Mouse (Mus musculus) stomach, postnatal 0 days (tissue): ENCODE results near the gene Syt2. TPM values are rescaled to one million over a fixed set of nuclear protein-coding genes. Genes with fewer than 3 reads are reported as not detected.

Experiments used
- ATAC-seq: fragments of 200-750 bp; cut with Nextera tagmentation; 2 replicates; pipeline ENCODE4 v1.8.0; 2017; ENCODE audit not compliant: low FRiP score, low TSS enrichment
- DNase-seq: peaks from one replicate; pipeline ENCODE4 v3.0.0-alpha.2; 2016; ENCODE audit warnings: low spot score
- H3K27ac ChIP-seq: fragments of 300-500 bp; sonication (generic); replicated peaks from 2 replicates; pipeline ENCODE4 v1.5.1; 2014; ENCODE audit warnings: mild to moderate bottlenecking, control low read depth
- H3K27me3 ChIP-seq: fragments of 300-500 bp; sonication (generic); 2 replicates; pipeline ENCODE4 v1.6.1; 2014; ENCODE audit warnings: low read length; ENCODE audit not compliant: control insufficient read depth, insufficient read depth
- H3K36me3 ChIP-seq: fragments of 300-500 bp; sonication (generic); 2 replicates; pipeline ENCODE4 v1.6.1; 2014; ENCODE audit warnings: low read length, mixed read lengths; ENCODE audit not compliant: control insufficient read depth, insufficient read depth
- H3K4me1 ChIP-seq: fragments of 300-500 bp; sonication (generic); replicated peaks from 2 replicates; pipeline ENCODE4 v1.6.1; 2014; ENCODE audit warnings: antibody characterized with exemption; ENCODE audit not compliant: control insufficient read depth, insufficient read depth
- H3K4me2 ChIP-seq: fragments of 300-500 bp; sonication (generic); replicated peaks from 2 replicates; pipeline ENCODE4 v1.6.1; 2014; ENCODE audit warnings: low read depth, mild to moderate bottlenecking, control low read depth, moderate library complexity
- H3K4me3 ChIP-seq: fragments of 300-500 bp; sonication (generic); 2 replicates; pipeline ENCODE4 v1.5.1; 2014; ENCODE audit warnings: low read depth, low read length, control low read depth
- H3K9ac ChIP-seq: fragments of 300-500 bp; sonication (generic); 2 replicates; pipeline ENCODE4 v1.6.1; 2014; ENCODE audit warnings: mild to moderate bottlenecking, low read length, control low read depth, mixed read lengths
- H3K9me3 ChIP-seq: fragments of 300-500 bp; sonication (generic); 2 replicates; pipeline ENCODE4 v1.6.1; 2016; ENCODE audit warnings: low read length; ENCODE audit not compliant: control insufficient read depth
- CTCF ChIP-seq: IDR thresholded peaks from 2 replicates; pipeline ENCODE4 v1.5.1; 2016; ENCODE audit warnings: antibody characterized with exemption, low read depth, mild to moderate bottlenecking, moderate library complexity
- EP300 ChIP-seq: optimal IDR thresholded peaks from 2 replicates; pipeline ENCODE3; 2016; ENCODE audit warnings: antibody characterized with exemption
- WGBS: fragments of 180-500 bp; shearing (Covaris S2); extraction: QIAGEN DNeasy Blood & Tissue Kit; methylation state at CpG from one replicate; pipeline ENCODE4 v1.1.7; 2014; 5-methylcytosine and 5-hydroxymethylcytosine counted together
- polyA plus RNA-seq: library from polyadenylated mRNA; unstranded; fragments of >200 nt; fragmentation: Nextera tagmentation; extraction: Ambion mirVana; gene quantifications from 2 replicates; pipeline ENCODE4 v1.2.1, GENCODE M21; 2015

Gene Syt2
- polyA plus RNA-seq, 1 experiment from 2014 or later = 0.58 TPM

DNA sequence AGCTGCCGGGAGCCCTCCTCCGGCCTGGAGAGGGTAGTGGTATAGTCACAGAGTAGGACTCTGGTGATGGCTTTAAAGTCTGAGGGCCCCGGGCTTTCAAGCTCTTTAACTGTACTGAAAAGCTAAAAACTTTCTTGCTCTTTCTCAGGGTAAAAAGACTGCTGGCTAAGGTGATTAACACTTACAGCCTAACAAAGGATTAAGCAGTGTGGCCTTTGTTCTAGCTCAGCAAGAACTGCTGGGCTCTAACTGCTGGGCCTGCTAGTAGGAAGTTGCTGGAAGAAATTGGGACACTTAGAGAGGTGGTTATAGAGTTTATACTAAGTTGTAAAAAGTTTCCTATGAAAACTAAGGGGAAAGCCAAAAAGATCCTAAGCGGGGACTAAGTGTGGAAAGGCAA, 37.3 kb upstream of the Syt2 start:
- Histone ChIP-seq H3K4me3 (no peak overlapping the region), H3K27ac (no peak overlapping the region), H3K4me2 (no peak overlapping the region), H3K9ac (no peak overlapping the region), H3K9me3 (no peaks in the 10 kb centered on the region), H3K4me1 (no peaks in the 10 kb centered on the region), H3K36me3 (peaks cover 25% of the 10 kb centered on the region), H3K27me3 (no peaks in the 10 kb centered on the region)
- TF ChIP-seq EP300 (no peak), CTCF (no peak)
- ATAC-seq (no peak), DNase-seq (no peak)
- 50% methylated on average over 4 of the region's 4 CpGs for WGBS

DNA sequence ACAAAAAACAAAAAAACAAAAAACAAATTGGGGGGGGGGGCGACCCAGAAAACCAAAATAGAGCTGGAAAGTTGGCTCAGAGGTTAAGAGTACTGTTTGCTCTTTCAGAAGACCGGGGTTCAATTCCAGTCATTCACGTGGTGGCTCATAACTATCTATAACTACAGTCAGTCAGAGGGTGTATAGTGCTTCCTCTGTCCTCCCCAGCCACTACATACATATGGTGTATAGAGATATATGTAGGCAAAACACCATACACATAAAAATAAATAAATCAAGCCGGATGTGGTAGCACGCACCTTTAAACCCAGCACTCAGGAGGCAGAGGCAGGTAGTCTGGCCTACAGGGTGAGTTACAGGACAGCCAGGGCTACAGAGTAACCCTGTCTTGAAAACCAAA, 31.9 kb upstream of the Syt2 start:
- TF ChIP-seq EP300 (no peak), CTCF (no peak)
- Histone ChIP-seq H3K27me3 (no peaks in the 10 kb centered on the region), H3K36me3 (peaks cover 24% of the 10 kb centered on the region), H3K4me3 (no peak overlapping the region), H3K4me1 (no peaks in the 10 kb centered on the region), H3K9me3 (no peaks in the 10 kb centered on the region), H3K9ac (no peak overlapping the region), H3K4me2 (no peak overlapping the region), H3K27ac (no peak overlapping the region)
- DNase-seq = no peak
- WGBS = 93% methylated on average over 5 of the region's 5 CpGs
- ATAC-seq = no peak

DNA sequence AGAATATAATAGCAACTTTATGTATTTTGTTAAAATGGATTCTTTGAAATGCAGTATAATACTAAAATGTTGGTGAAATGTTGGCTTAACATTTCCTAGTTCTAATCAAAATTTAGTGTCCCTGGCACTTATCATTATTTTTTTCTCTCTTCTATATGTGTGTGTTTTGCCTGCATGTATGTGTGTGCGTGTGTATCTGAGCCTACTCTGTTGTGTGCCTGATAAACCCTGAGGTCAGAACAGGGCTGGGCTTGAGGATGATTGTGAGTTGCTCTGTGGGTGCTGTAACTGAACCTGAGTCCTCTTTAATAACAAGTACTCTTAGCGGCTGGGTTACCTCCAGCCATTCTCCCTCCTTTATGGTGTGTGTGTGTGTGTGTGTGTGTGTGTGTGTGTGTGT, 31.5 kb upstream of the Syt2 start:
- Histone ChIP-seq H3K4me2 (no peak overlapping the region), H3K36me3 (peaks cover 28% of the 10 kb centered on the region), H3K27ac (no peak overlapping the region), H3K9ac (no peak overlapping the region), H3K4me1 (no peaks in the 10 kb centered on the region), H3K9me3 (no peaks in the 10 kb centered on the region), H3K27me3 (no peaks in the 10 kb centered on the region), H3K4me3 (no peak overlapping the region)
- TF ChIP-seq CTCF = no peak
- TF ChIP-seq EP300 = no peak
- no peak for DNase-seq
- 87% methylated on average over 2 of the region's 2 CpGs for WGBS
- ATAC-seq = no peak

DNA sequence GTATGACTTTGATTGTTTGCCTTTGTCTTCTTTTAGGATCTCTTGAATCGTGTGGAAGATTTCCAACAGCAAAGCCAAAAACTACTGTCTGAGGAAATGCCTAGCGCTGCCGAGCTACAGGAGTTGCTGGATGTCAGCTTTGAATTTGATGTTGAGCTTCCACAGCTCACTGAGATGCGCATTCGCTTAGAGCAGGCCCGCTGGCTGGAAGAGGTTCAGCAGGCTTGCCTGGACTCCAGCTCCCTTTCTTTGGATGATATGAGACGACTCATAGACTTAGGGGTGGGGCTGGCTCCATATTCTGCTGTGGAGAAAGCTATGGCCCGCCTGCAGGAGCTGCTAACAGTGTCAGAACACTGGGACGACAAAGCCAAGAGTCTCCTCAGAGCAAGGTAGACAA, 28.8 kb upstream of the Syt2 start:
- peaks cover 34% of the 10 kb centered on the region for H3K36me3 ChIP-seq
- H3K4me2 ChIP-seq = no peak overlapping the region
- 70% methylated on average over 9 of the region's 9 CpGs for WGBS
- H3K4me3 ChIP-seq = no peak overlapping the region
- no peak overlapping the region for H3K27ac ChIP-seq
- ATAC-seq = no peak
- H3K4me1 ChIP-seq = no peaks in the 10 kb centered on the region
- TF ChIP-seq CTCF (no peak), EP300 (no peak)
- DNase-seq = no peak
- no peaks in the 10 kb centered on the region for H3K27me3 ChIP-seq
- H3K9ac ChIP-seq = no peak overlapping the region
- no peaks in the 10 kb centered on the region for H3K9me3 ChIP-seq

DNA sequence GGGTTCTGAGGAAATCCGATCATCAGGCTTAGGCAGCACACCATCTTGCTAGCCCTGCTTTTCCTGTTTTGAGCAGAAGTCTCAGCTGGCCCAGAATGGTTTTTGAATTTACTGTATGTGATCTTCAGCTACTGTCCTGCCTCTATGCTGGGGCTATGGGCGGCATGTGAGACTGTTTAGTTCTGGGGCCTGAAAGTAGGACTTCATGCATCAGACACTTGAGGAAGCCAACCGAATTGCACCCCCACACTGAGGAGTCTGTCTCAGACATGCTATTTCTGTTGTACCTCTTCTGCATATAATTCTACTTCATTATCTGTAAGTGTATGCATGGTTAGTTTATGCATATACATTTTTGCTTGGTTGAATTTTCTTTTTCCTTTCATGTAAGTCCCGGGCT, 21.2 kb upstream of the Syt2 start:
- Histone ChIP-seq H3K4me1 (no peaks in the 10 kb centered on the region), H3K27ac (no peak overlapping the region), H3K9ac (no peak overlapping the region), H3K4me3 (no peak overlapping the region), H3K27me3 (no peaks in the 10 kb centered on the region), H3K36me3 (peaks cover 42% of the 10 kb centered on the region), H3K9me3 (no peaks in the 10 kb centered on the region), H3K4me2 (no peak overlapping the region)
- DNase-seq (no peak), ATAC-seq (no peak)
- no peak for TF ChIP-seq EP300
- 86% methylated on average over 4 of the region's 4 CpGs for WGBS

DNA sequence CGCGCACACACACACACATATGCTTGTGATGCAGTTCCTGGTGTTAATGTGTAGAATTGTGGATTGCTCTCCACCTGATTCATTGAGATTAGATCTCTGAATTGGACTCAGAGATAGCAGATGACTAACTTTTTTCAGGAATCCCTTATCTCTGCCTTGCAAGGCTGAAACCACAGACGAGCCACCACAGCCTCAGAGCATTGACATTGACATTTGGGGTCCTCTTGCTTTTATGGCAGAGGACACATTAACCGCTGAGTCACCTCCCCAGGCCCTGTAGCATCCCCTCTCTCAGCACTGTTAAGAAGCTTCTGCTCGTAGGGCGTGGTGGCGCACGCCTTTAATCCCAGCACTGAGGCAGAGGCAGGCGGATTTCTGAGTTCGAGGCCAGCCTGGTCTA, 17.0 kb upstream of the Syt2 start:
- H3K27ac ChIP-seq = no peak overlapping the region
- H3K27me3 ChIP-seq = no peaks in the 10 kb centered on the region
- no peak overlapping the region for H3K4me3 ChIP-seq
- ATAC-seq (no peak), DNase-seq (no peak)
- no peaks in the 10 kb centered on the region for H3K4me1 ChIP-seq
- 92% methylated on average over 10 of the region's 10 CpGs for WGBS
- H3K9me3 ChIP-seq = no peaks in the 10 kb centered on the region
- H3K36me3 ChIP-seq = peaks cover 37% of the 10 kb centered on the region
- no peak overlapping the region for H3K9ac ChIP-seq
- no peak overlapping the region for H3K4me2 ChIP-seq
- TF ChIP-seq EP300 = no peak
- no peak for TF ChIP-seq CTCF
